Comparison of ENCODE assay signal across 9 mouse cellular contexts in the genomic region with DNA sequence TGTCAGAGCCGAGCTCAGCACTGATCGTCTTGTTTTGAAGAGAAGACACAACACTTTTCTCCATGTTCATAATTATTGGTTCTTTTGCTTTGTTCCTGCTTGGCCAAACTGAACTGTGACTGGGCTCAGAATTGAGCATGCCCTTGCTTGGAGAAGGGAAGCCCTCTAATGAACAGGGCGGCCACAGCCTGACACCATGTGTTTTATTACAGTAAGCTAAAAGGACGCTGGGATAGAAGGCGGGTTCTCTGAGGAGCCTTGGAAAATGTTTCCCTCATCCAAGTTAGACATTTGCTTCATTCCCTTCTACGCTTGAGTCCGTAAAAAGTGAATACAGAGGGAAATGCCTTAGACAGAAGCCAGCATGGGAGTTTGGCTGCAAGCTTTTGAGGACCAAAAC. TPM values are rescaled to one million over a fixed set of nuclear protein-coding genes. Genes with fewer than 3 reads are reported as not detected.
DNase-seq lines count a peak whose midpoint lies in the region; ATAC-seq lines count a peak whose summit lies in the region.
"Had no signal": no experiment of that assay in that cellular context is flagged by ENCODE, and none has a peak within 500 bp of the region (broad histone marks: within the 10 kb centered on the region; RNA-seq: fewer than 3 reads in every experiment).

No protein-coding gene starts in this region.

- H3K27me3 ChIP-seq in neural tube, embryonic 13.5 days = no peaks in the 10 kb centered on the region
- H3K27me3 ChIP-seq in stomach, embryonic 16.5 days (ENCODE audit: control insufficient read depth, insufficient read depth, low read length) = no peaks in the 10 kb centered on the region

- DNase-seq in frontal cortex, postnatal 10 days (ENCODE audit: low spot score in 2 of 2) = no peak
- DNase-seq in neural tube, embryonic 10.5 days (ENCODE audit: extremely low spot score, low spot score) = no peak
- DNase-seq in kidney, postnatal 10 days = peak; percentile 50
- no peak for DNase-seq in urinary bladder, postnatal 4 days (ENCODE audit: low spot score in 2 of 2)
- DNase-seq in yolk sac, embryonic 10.5 days (ENCODE audit: low spot score) = no peak

- H3K4me3 ChIP-seq in neural tube, embryonic 13.5 days = no peak overlapping the region
- H3K4me3 ChIP-seq in stomach, embryonic 16.5 days (replicated peaks; ENCODE audit: low read length) = no peak overlapping the region
- H3K4me3 ChIP-seq: erythroblast, embryonic 14.5 days had no signal

- no peaks in the 10 kb centered on the region for H3K36me3 ChIP-seq in neural tube, embryonic 13.5 days
- no peaks in the 10 kb centered on the region for H3K36me3 ChIP-seq in stomach, embryonic 16.5 days (ENCODE audit: control insufficient read depth, insufficient read depth, low read length)

- peaks cover 26% of the 10 kb centered on the region for H3K4me1 ChIP-seq in neural tube, embryonic 13.5 days (replicated peaks)
- H3K4me1 ChIP-seq in stomach, embryonic 16.5 days (ENCODE audit: control insufficient read depth, insufficient read depth, low read length) = peaks cover 25% of the 10 kb centered on the region

- ATAC-seq in frontal cortex, adult (ENCODE audit: low TSS enrichment) = peak; percentile 15; the same call in 1 of the 2 replicates
- ATAC-seq in neural tube, embryonic 13.5 days (ENCODE audit: low read depth) = no peak
- no peak for ATAC-seq in stomach, embryonic 16.5 days (ENCODE audit: insufficient read depth, low FRiP score)

- WGBS in neural tube, embryonic 13.5 days = 82% methylated on average over 7 of the region's 7 CpGs
- WGBS in stomach, embryonic 16.5 days = 56% methylated on average over 7 of the region's 7 CpGs

- no peak overlapping the region for H3K4me2 ChIP-seq in neural tube, embryonic 13.5 days
- 0 out of 2 replicates have a peak overlapping the region, but pooled peaks have one; percentile 0 for H3K4me2 ChIP-seq in stomach, embryonic 16.5 days (ENCODE audit: low read depth, low read length)

- no peaks in the 10 kb centered on the region for H3K9me3 ChIP-seq in neural tube, embryonic 13.5 days
- H3K9me3 ChIP-seq in stomach, embryonic 16.5 days (replicated peaks; ENCODE audit: control insufficient read depth, low read length) = no peaks in the 10 kb centered on the region

- H3K27ac ChIP-seq in neural tube, embryonic 13.5 days (replicated peaks) = peak overlapping the region; percentile 69
- peak overlapping the region; percentile 68 for H3K27ac ChIP-seq in stomach, embryonic 16.5 days (ENCODE audit: low read length)

- no peak overlapping the region for H3K9ac ChIP-seq in neural tube, embryonic 13.5 days
- no peak overlapping the region for H3K9ac ChIP-seq in stomach, embryonic 16.5 days (ENCODE audit: low read length)

RNA-seq across cellular contexts. Expression of a gene that starts 1.9 kb away (rescaled TPM):
- polyA plus RNA-seq in neural tube, embryonic 13.5 days (2015; fragmentation: Nextera tagmentation; extraction: Ambion mirVana) = 201 and 208 TPM in 2 replicates
- 86.4 and 93.2 TPM in 2 replicates for polyA plus RNA-seq in stomach, embryonic 16.5 days (2015; fragmentation: Nextera tagmentation; extraction: Ambion mirVana)

RNA-seq across cellular contexts. Expression of a gene that starts 37.6 kb away (rescaled TPM):
- 49.6 and 60.2 TPM in 2 replicates for polyA plus RNA-seq in neural tube, embryonic 13.5 days (2015; fragmentation: Nextera tagmentation; extraction: Ambion mirVana)
- 0.83 and 1.5 TPM in 2 replicates for polyA plus RNA-seq in stomach, embryonic 16.5 days (2015; fragmentation: Nextera tagmentation; extraction: Ambion mirVana)
- polyA plus RNA-seq: erythroblast, embryonic 14.5 days had no signal

Comparison
In these comparisons a context has a peak if more than half of its experiments do, and no peak if none do; other contexts are left out.
1. RNA of a gene that starts 37.6 kb away (polyA plus RNA-seq): 49.6 to 60.2 TPM in neural tube, embryonic 13.5 days; 0.83 to 1.5 TPM in stomach, embryonic 16.5 days; every median in the first group is over 10 times any median in the second.